Mouse (Mus musculus): Measurements from ENCODE around the gene Gpank1. TPM values are rescaled to one million over a fixed set of nuclear protein-coding genes. Genes with fewer than 3 reads are reported as not detected.
A peak's percentile ranks its signal among the peaks of the same experiment; 100 is the strongest.
"Not testable (repeated sequence)": the region's sequence is repeated elsewhere in the genome, so short reads cannot be mapped to it uniquely, and the experiment has no call there.

Gpank1 gene
- polyA plus RNA-seq, 1 experiment from 2014 or later = 17.4 TPM

GRCm38 (mm10) chr17:35124261-35124896 lies 3.1 kb downstream of the Gpank1 start:
- peaks cover 52% of the 10 kb centered on the region for H3K4me1 ChIP-seq
- not testable (repeated sequence) for H3K9ac ChIP-seq; H3K4me2 ChIP-seq; H3K27me3 ChIP-seq; H3K9me3 ChIP-seq; H3K27ac ChIP-seq; ATAC-seq (ENCODE audit: insufficient number of reproducible peaks, low FRiP score, low TSS enrichment, low read depth); H3K4me3 ChIP-seq
- peaks cover 26% of the 10 kb centered on the region for H3K36me3 ChIP-seq
- 94% methylated on average over 12 of the region's 12 CpGs for WGBS

DNA sequence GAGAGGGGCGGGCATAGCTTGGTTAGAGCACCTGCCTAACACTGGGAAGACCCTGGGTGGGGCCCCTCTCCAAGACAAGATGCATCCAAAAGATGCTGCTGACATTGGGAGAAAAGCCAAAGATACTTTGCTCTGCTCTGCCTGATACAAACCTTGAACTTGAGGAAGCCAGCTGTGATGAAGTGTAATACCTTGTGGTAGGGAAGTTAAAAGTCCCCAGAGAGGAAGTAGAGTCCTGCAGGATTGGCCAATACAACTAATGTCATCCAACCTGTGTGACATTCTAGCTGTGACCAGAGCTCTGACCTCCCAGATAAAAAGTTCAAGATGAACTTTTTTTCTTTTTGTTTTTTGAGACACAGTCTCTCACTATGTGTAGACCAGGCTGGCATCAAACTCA lies 3.8 kb downstream of the Gpank1 start:
- Histone ChIP-seq H3K4me3 (no peak overlapping the region), H3K9me3 (no peaks in the 10 kb centered on the region), H3K27ac (peak overlapping the region; percentile 90; the same call in 1 of the 2 replicates), H3K9ac (no peak overlapping the region), H3K4me1 (peaks cover 47% of the 10 kb centered on the region), H3K27me3 (no peaks in the 10 kb centered on the region), H3K36me3 (peaks cover 27% of the 10 kb centered on the region), H3K4me2 (peak overlapping the region; percentile 65)
- no peak for ATAC-seq (ENCODE audit: insufficient number of reproducible peaks, low FRiP score, low TSS enrichment, low read depth)
- WGBS = 93% methylated on average over 1 of the region's 1 CpGs

DNA sequence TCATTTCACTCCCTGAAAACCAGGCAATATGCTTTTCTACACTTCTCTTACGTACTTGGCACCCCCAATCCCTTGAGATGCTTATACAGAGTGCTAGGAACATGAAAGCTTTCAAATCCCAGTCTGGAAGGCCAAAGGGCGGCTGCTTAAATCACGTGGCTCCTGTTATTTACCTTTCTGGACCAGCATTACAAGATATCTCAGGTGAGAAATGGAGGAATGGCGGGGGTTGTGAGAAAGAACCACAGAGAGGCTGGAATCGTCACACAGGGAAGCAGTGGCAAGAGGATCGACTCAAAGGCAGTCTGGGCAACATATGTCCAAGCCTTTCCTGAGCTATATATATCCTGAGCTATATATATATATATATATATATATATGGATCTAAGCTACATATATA lies 4.3 kb downstream of the Gpank1 start:
- H3K9ac ChIP-seq = 0 out of 2 replicates have a peak overlapping the region, but pooled peaks have one; percentile 76
- H3K36me3 ChIP-seq = peaks cover 32% of the 10 kb centered on the region
- H3K27me3 ChIP-seq = no peaks in the 10 kb centered on the region
- H3K4me2 ChIP-seq = peak overlapping the region; percentile 65
- peak overlapping the region; percentile 90 for H3K27ac ChIP-seq
- 26% methylated on average over 6 of the region's 6 CpGs for WGBS
- peaks cover 42% of the 10 kb centered on the region for H3K4me1 ChIP-seq
- ATAC-seq (ENCODE audit: insufficient number of reproducible peaks, low FRiP score, low TSS enrichment, low read depth) = no peak
- no peaks in the 10 kb centered on the region for H3K9me3 ChIP-seq
- peak overlapping the region; percentile 67 for H3K4me3 ChIP-seq

GRCm38 (mm10) chr17:35126206-35126611 lies 5.0 kb downstream of the Gpank1 start, which contains the start of gene D17H6S53E:
Gene D17H6S53E (plus strand): TSS chr17:35126373.
- Histone ChIP-seq H3K27me3 (no peaks in the 10 kb centered on the region), H3K4me1 (peaks cover 41% of the 10 kb centered on the region), H3K36me3 (peaks cover 32% of the 10 kb centered on the region), H3K4me3 (peak within 1 kb of the TSS; percentile 67), H3K27ac (peak within 1 kb of the TSS; percentile 90), H3K4me2 (peak within 1 kb of the TSS; percentile 65), H3K9me3 (no peaks in the 10 kb centered on the region), H3K9ac (peak within 1 kb of the TSS; percentile 76)
- WGBS = under 1% methylated on average over 36 of the region's 36 CpGs
- ATAC-seq (ENCODE audit: insufficient number of reproducible peaks, low FRiP score, low TSS enrichment, low read depth) = peak; percentile 71

GRCm38 (mm10) chr17:35127017-35127416 lies 5.8 kb downstream of the Gpank1 start:
- H3K4me1 ChIP-seq = peaks cover 37% of the 10 kb centered on the region
- H3K4me3 ChIP-seq = peak overlapping the region; percentile 67
- peak overlapping the region; percentile 76; the same call in 1 of the 2 replicates for H3K9ac ChIP-seq
- no peaks in the 10 kb centered on the region for H3K9me3 ChIP-seq
- peak overlapping the region; percentile 90; the same call in 1 of the 2 replicates for H3K27ac ChIP-seq
- ATAC-seq (ENCODE audit: insufficient number of reproducible peaks, low FRiP score, low TSS enrichment, low read depth) = no peak
- peak overlapping the region; percentile 65 for H3K4me2 ChIP-seq
- peaks cover 32% of the 10 kb centered on the region for H3K36me3 ChIP-seq
- WGBS = 70% methylated on average over 13 of the region's 13 CpGs
- H3K27me3 ChIP-seq = no peaks in the 10 kb centered on the region

GRCm38 (mm10) chr17:35128996-35129395 lies 7.7 kb downstream of the Gpank1 start:
- no peak overlapping the region for H3K9ac ChIP-seq
- H3K4me3 ChIP-seq = no peak overlapping the region
- no peaks in the 10 kb centered on the region for H3K9me3 ChIP-seq
- ATAC-seq (ENCODE audit: insufficient number of reproducible peaks, low FRiP score, low TSS enrichment, low read depth) = no peak
- no peak overlapping the region for H3K27ac ChIP-seq
- no peaks in the 10 kb centered on the region for H3K27me3 ChIP-seq
- 68% methylated on average over 11 of the region's 11 CpGs for WGBS
- peaks cover 33% of the 10 kb centered on the region for H3K4me1 ChIP-seq
- peaks cover 26% of the 10 kb centered on the region for H3K36me3 ChIP-seq
- no peak overlapping the region for H3K4me2 ChIP-seq

DNA sequence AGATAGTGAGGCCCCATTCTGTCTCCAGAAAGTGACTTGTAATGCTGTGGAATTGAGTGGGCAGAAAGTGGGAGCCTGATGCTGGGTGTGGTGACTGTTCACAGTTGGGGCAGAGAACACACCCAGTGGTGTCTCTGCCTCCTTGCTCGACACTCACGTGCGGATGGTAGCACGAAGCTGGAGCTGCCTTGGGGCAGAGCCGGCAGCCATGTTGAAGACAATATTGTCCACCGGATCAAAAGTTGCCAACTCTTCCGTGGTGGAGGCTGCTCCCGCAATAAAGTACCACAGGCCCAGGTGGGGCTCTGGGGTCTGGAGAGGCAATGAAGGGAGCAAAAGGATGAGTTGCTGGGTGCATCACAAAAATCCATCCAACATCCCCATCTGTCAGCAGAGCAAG lies 9.8 kb downstream of the Gpank1 start:
- Histone ChIP-seq H3K4me2 (no peak overlapping the region), H3K4me3 (no peak overlapping the region), H3K27ac (no peak overlapping the region), H3K9ac (no peak overlapping the region), H3K9me3 (no peaks in the 10 kb centered on the region), H3K36me3 (peaks cover 19% of the 10 kb centered on the region), H3K27me3 (no peaks in the 10 kb centered on the region), H3K4me1 (peaks cover 22% of the 10 kb centered on the region)
- no peak for ATAC-seq (ENCODE audit: insufficient number of reproducible peaks, low FRiP score, low TSS enrichment, low read depth)
- WGBS = 85% methylated on average over 8 of the region's 8 CpGs

GRCm38 (mm10) chr17:35131500-35132173 lies 10.4 kb downstream of the Gpank1 start, which contains the start of gene Apom:
Gene Apom (minus strand): TSS chr17:35132050.
- H3K4me2 ChIP-seq = no peak within 1 kb of the TSS
- H3K27me3 ChIP-seq = no peaks in the 10 kb centered on the region
- no peaks in the 10 kb centered on the region for H3K9me3 ChIP-seq
- H3K9ac ChIP-seq = no peak within 1 kb of the TSS
- no peak within 1 kb of the TSS for H3K27ac ChIP-seq
- no peak for ATAC-seq (ENCODE audit: insufficient number of reproducible peaks, low FRiP score, low TSS enrichment, low read depth)
- H3K4me1 ChIP-seq = peaks cover 23% of the 10 kb centered on the region
- 80% methylated on average over 15 of the region's 15 CpGs for WGBS
- H3K36me3 ChIP-seq = peaks cover 19% of the 10 kb centered on the region
- H3K4me3 ChIP-seq = no peak within 1 kb of the TSS

DNA sequence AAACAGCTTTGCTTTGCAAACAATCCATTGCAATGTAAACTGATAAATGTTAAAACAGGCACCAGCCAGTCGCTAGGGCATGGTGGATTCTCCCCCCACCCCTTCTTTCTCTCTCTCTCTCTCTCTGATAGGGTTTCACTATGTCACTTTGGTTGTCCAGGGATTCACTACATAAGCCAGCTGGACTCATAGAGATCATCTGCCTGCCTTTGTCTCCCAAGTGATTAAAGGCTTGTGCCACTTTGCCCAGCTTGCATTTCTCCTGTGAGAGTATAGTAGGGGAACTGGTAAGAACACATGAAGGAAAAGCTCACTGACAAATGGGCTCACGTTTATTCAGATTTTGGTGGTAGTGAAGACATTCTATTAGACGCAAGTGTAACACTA lies 10.9 kb downstream of the Gpank1 start:
- no peaks in the 10 kb centered on the region for H3K9me3 ChIP-seq
- no peak overlapping the region for H3K4me2 ChIP-seq
- H3K36me3 ChIP-seq = peaks cover 19% of the 10 kb centered on the region
- no peak for ATAC-seq (ENCODE audit: insufficient number of reproducible peaks, low FRiP score, low TSS enrichment, low read depth)
- H3K4me3 ChIP-seq = no peak overlapping the region
- H3K27me3 ChIP-seq = no peaks in the 10 kb centered on the region
- WGBS = 79% methylated on average over 3 of the region's 3 CpGs
- H3K4me1 ChIP-seq = peaks cover 23% of the 10 kb centered on the region
- no peak overlapping the region for H3K9ac ChIP-seq
- no peak overlapping the region for H3K27ac ChIP-seq

GRCm38 (mm10) chr17:35133517-35133916 lies 12.3 kb downstream of the Gpank1 start:
- ATAC-seq (ENCODE audit: insufficient number of reproducible peaks, low FRiP score, low TSS enrichment, low read depth) = no peak
- no peaks in the 10 kb centered on the region for H3K27me3 ChIP-seq
- H3K4me1 ChIP-seq = peaks cover 17% of the 10 kb centered on the region
- no peak overlapping the region for H3K4me3 ChIP-seq
- no peak overlapping the region for H3K4me2 ChIP-seq
- WGBS = 91% methylated on average over 7 of the region's 7 CpGs
- H3K36me3 ChIP-seq = peaks cover 20% of the 10 kb centered on the region
- no peak overlapping the region for H3K9ac ChIP-seq
- H3K27ac ChIP-seq = no peak overlapping the region
- H3K9me3 ChIP-seq = no peaks in the 10 kb centered on the region

DNA sequence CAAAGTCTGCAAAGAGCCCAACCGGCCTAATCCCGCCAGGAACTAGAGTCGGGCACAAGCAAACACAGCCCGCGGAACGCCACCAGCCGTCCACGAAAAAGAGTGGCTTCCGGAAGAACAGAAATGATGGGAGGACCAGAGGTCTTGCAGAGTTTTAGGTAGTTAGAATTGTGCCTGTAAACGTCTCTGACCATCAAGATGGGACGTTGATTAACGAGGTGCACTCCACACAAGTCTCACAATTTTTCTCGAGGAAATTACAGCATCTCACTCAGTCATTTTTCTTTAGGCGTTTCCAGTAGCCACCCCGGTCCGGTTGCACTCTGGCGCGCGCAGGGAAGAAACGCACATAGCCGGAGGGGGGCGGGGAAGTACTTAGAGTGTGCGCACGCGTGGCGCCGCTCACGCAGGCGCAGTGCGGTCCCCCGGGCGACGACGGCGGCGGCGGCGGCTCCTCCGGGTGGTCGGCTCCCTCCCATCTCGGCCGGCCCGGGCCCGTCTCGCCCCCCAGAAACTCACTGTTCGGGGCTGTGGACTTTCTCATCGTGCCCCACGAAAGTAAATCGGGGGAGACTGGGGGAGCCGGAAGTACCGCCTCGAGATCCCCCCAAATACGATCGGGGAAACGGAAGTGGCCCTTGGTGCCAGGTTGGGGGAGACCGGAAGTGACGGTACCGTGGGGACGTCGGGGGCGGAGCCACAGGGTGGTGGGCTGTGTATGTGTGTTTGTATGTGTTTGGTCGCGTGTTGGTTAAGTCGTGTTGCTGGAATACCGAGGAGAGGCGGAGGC lies 13.7 kb downstream of the Gpank1 start, which contains the start of gene Bag6:
Bag6 (plus strand) TSS at position 378 of the 790 bp plus-strand sequence.
- peaks cover 14% of the 10 kb centered on the region for H3K4me1 ChIP-seq
- H3K27ac ChIP-seq = peak within 1 kb of the TSS; percentile 97
- under 1% methylated on average over 66 of the region's 66 CpGs for WGBS
- H3K9ac ChIP-seq = peak within 1 kb of the TSS; percentile 50
- peaks cover 25% of the 10 kb centered on the region for H3K36me3 ChIP-seq
- H3K27me3 ChIP-seq = no peaks in the 10 kb centered on the region
- H3K4me3 ChIP-seq = peak within 1 kb of the TSS; percentile 75
- ATAC-seq (ENCODE audit: insufficient number of reproducible peaks, low FRiP score, low TSS enrichment, low read depth) = peak; percentile 94
- peak within 1 kb of the TSS; percentile 75 for H3K4me2 ChIP-seq
- no peaks in the 10 kb centered on the region for H3K9me3 ChIP-seq
